Mouse (Mus musculus) left cerebral cortex, postnatal 14 days (tissue): ENCODE data around the gene Rnf213. TPM values are rescaled to one million over a fixed set of nuclear protein-coding genes. Genes with fewer than 3 reads are reported as not detected.

ENCODE experiments used
- DNase-seq, 2 experiments: peaks; one replicate each; pipeline ENCODE4 v3.0.0; 2021 to 2022; ENCODE audit warnings: low spot score in 2 of 2, mixed read lengths in 1 of 2
- intact Hi-C: fragments of 180-260 bp; cut with DNase I; formaldehyde crosslinking; loops from one replicate; pipeline ENCODE4 v1.15.1; 2025
- microRNA-seq, 2 experiments: library from miRNA; unstranded; fragments of <30 nt; microRNA quantifications; one replicate each; pipeline ENCODE4 v1.2.0; 2022
- total RNA-seq, 2 experiments: library from RNA; stranded (reverse); gene quantifications; 2 replicates each; pipeline ENCODE4 v1.2.3; 2021

Rnf213 gene
- total RNA-seq, 2 experiments from 2014 or later = 2.8 TPM

DNA sequence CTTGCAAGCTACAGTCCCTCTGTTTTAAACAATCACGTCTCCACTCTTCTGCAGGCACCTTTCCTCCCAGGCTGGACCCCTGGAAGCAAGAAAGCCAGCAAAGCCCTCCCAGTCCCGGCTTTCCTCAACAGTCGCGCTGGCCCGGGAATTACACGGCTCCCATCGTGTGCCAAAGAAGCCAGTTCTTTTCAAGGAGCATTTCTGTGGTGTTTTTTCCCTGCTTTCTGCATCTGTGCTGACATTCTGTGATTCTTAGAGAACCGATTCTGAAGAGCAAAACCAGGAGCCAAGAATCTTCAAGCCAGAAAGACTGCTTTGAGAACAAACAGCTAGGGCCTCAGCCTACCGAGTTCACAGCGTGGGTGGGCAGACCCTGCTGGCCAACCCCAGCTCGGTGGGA, 136.0 kb downstream of the Rnf213 start:
- intact Hi-C loops = no loop called here
- DNase-seq = no peak

- DNase-seq = no peak
- intact Hi-C loops = no loop called here
These were observed 139.6 kb downstream of the Rnf213 start for GRCm38 (mm10) chr11:119532460-119532859.

GRCm38 (mm10) chr11:119533745-119534144, 140.8 kb downstream of the Rnf213 start:
- intact Hi-C loops = no loop called here
- DNase-seq = no peak

Small RNA genes lying within 50 kb of the gene (microRNA-seq; reads per million reads assigned to microRNA genes)
- gene Mir1932 = 0 reads per million in 2 experiments

Other genes with a start within 250 kb of the Rnf213 start
- 10 to 100 TPM; 51.3 to 56.4 TPM for gene Tbc1d16, start 164.6 kb upstream of the Rnf213 start, total RNA-seq
- gene Ccdc40, start 164.5 kb upstream of the Rnf213 start, total RNA-seq = 1 to 10 TPM; 1.1 to 1.8 TPM
- gene Gaa, start 125.2 kb upstream of the Rnf213 start, total RNA-seq = 100 to 1,000 TPM; 142 to 157 TPM
- 10 to 100 TPM; 84.6 to 92.1 TPM for gene Eif4a3, start 93.0 kb upstream of the Rnf213 start, total RNA-seq
- under 1 TPM; 0.31 to 0.42 TPM for gene Card14, start 85.3 kb upstream of the Rnf213 start, total RNA-seq
- 1 to 10 TPM; 3.5 to 4.3 TPM for gene Sgsh, start 37.6 kb upstream of the Rnf213 start, total RNA-seq
- gene Slc26a11, start 37.5 kb upstream of the Rnf213 start, total RNA-seq = 1 to 10 TPM; 3.5 to 5.4 TPM
- 10 to 100 TPM; 23.9 to 27.1 TPM for gene Endov, start 98.2 kb downstream of the Rnf213 start, total RNA-seq
- 100 to 1,000 TPM; 112 to 122 TPM for gene Nptx1, start 154.7 kb downstream of the Rnf213 start, total RNA-seq
- 10 to 100 TPM; 52.8 to 56.2 TPM for gene Rptor, start 209.8 kb downstream of the Rnf213 start, total RNA-seq